In the genomic region with DNA sequence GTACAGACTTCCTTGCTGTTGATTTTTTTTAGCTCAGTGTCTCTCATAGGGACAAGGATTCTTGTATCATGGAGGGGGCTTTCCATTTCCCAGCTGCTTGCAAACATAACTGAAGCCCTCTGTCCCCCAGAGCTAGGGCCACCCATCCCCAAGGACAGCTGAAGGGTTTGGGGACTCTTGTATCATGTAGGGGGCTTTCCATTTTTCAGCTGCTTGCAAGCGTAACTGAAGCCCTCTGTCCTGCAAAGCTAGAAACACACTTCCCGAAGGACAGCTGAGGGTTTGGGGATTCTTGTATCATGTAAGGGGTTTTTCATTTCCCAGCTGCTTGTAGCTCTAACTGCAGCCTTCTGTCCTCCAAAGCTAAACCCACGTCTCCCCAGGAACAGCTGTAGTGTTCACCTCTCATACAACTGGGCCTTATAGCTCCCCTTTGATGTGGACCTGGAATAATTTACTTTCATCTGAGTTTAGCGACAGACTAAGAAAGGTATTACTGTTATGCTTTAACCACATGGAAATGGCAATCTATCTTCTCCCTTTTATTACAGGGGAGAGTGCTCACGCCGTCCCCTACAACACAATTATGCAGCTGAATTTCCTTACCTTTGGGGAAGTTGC, we compare ENCODE assay signal across 13 mouse cellular contexts. TPM values are rescaled to one million over a fixed set of nuclear protein-coding genes. Genes with fewer than 3 reads are reported as not detected.
"Had no signal": no experiment of that assay in that cellular context is flagged by ENCODE, and none has a peak within 500 bp of the region (broad histone marks: within the 10 kb centered on the region; RNA-seq: fewer than 3 reads in every experiment).

A gene (plus strand): TSS at position 571 of the 621 bp plus-strand sequence.

- H3K4me1 ChIP-seq: limb, embryonic 12.5 days; liver, embryonic 12.5 days; lung, embryonic 15.5 days; stomach, embryonic 15.5 days had no signal

- H3K4me3 ChIP-seq: left cerebral cortex, adult 2 months; limb, embryonic 12.5 days; liver, embryonic 12.5 days; lung, embryonic 15.5 days; midbrain, embryonic 12.5 days; stomach, embryonic 15.5 days had no signal

- H3K4me2 ChIP-seq: limb, embryonic 12.5 days; liver, embryonic 12.5 days; lung, embryonic 15.5 days; midbrain, embryonic 12.5 days; stomach, embryonic 15.5 days had no signal

- H3K27me3 ChIP-seq: limb, embryonic 12.5 days; liver, embryonic 12.5 days; lung, embryonic 15.5 days; midbrain, embryonic 12.5 days; stomach, embryonic 15.5 days had no signal

- H3K9me3 ChIP-seq: limb, embryonic 12.5 days; liver, embryonic 12.5 days; lung, embryonic 15.5 days; midbrain, embryonic 12.5 days; stomach, embryonic 15.5 days had no signal

- H3K36me3 ChIP-seq: limb, embryonic 12.5 days; liver, embryonic 12.5 days; lung, embryonic 15.5 days; midbrain, embryonic 12.5 days; stomach, embryonic 15.5 days had no signal

- H3K27ac ChIP-seq: left cerebral cortex, adult 2 months; limb, embryonic 12.5 days; liver, embryonic 12.5 days; lung, embryonic 15.5 days; midbrain, embryonic 12.5 days; stomach, embryonic 15.5 days had no signal

- DNase-seq: kidney, adult 8-10 months; kidney, postnatal 25 days; lung, postnatal 14 days; right cerebral cortex, postnatal 14 days; thymus, postnatal 14 days had no signal

- H3K9ac ChIP-seq: limb, embryonic 12.5 days; liver, embryonic 12.5 days; lung, embryonic 15.5 days; midbrain, embryonic 12.5 days; stomach, embryonic 15.5 days had no signal

- ATAC-seq: liver, embryonic 12.5 days had no signal

RNA-seq across cellular contexts. Expression of the gene that starts here (rescaled TPM):
- total RNA-seq: megakaryocyte-erythroid progenitor cell, adult 5-6 weeks had no signal
- polyA plus RNA-seq: liver, embryonic 16.5 days; midbrain, embryonic 12.5 days had no signal
